Mouse (Mus musculus) liver, embryonic 14.5 days (tissue): ENCODE results near the gene Prkd3. TPM values are rescaled to one million over a fixed set of nuclear protein-coding genes. Genes with fewer than 3 reads are reported as not detected.

ENCODE experiments used
- ATAC-seq: fragments of 200-750 bp; cut with Nextera tagmentation; 2 replicates; pipeline ENCODE4 v1.8.0; 2017; ENCODE audit warnings: moderate number of reproducible peaks, mild to moderate bottlenecking, moderate library complexity; ENCODE audit not compliant: insufficient read depth
- DNase-seq, 3 experiments: peaks; one replicate each; pipeline ENCODE4 v3.0.0-alpha.2; 2012 to 2013; ENCODE audit warnings: low read depth in 3 of 3, low spot score in 3 of 3
- H3K27ac ChIP-seq: fragments of 300-500 bp; sonication (generic); 2 replicates; pipeline ENCODE4 v1.5.1; 2014; ENCODE audit warnings: moderate library complexity, mild to moderate bottlenecking, control low read depth, inconsistent platforms
- H3K27me3 ChIP-seq: fragments of 300-500 bp; sonication (generic); 2 replicates; pipeline ENCODE4 v1.6.1; 2014; ENCODE audit warnings: mild to moderate bottlenecking, low read length, moderate library complexity; ENCODE audit not compliant: control insufficient read depth, insufficient read depth
- H3K36me3 ChIP-seq: fragments of 300-500 bp; sonication (generic); replicated peaks from 2 replicates; pipeline ENCODE4 v1.6.1; 2014; ENCODE audit warnings: low read depth; ENCODE audit not compliant: control insufficient read depth, insufficient read depth
- H3K4me1 ChIP-seq, 2 experiments: fragments of 200-500 bp in 1 of 2; fragments of 300-500 bp in 1 of 2; sonication (generic) in 1 of 2; replicated peaks; 2 replicates each; pipeline ENCODE4 v1.6.1; 2012 to 2014; ENCODE audit warnings: antibody characterized with exemption in 1 of 2, inconsistent platforms in 1 of 2, low read length in 1 of 2; ENCODE audit not compliant: control insufficient read depth in 2 of 2, insufficient read depth in 2 of 2
- H3K4me2 ChIP-seq: fragments of 300-500 bp; sonication (generic); 2 replicates; pipeline ENCODE4 v1.6.1; 2014; ENCODE audit warnings: low read depth, mild to moderate bottlenecking, control low read depth, moderate library complexity
- H3K4me3 ChIP-seq, 2 experiments: fragments of 200-500 bp in 1 of 2; fragments of 300-500 bp in 1 of 2; sonication (generic) in 1 of 2; 2 replicates each; pipeline ENCODE4 v1.5.1; 2012 to 2014; ENCODE audit warnings: low read depth in 2 of 2, low read length in 2 of 2, mild to moderate bottlenecking in 2 of 2, control low read depth in 1 of 2, inconsistent platforms in 1 of 2, moderate library complexity in 1 of 2; ENCODE audit not compliant: insufficient read depth in 1 of 2
- H3K9ac ChIP-seq: fragments of 300-500 bp; sonication (generic); replicated peaks from 2 replicates; pipeline ENCODE4 v1.6.1; 2014; ENCODE audit warnings: mild to moderate bottlenecking, control low read depth, moderate library complexity
- H3K9me3 ChIP-seq: fragments of 300-500 bp; sonication (generic); 2 replicates; pipeline ENCODE4 v1.6.1; 2016; ENCODE audit warnings: low read length, mixed read lengths; ENCODE audit not compliant: control insufficient read depth
- CTCF ChIP-seq: IDR thresholded peaks from 2 replicates; pipeline ENCODE4 v1.5.1; 2016; ENCODE audit warnings: antibody characterized with exemption, low read depth, control low read depth
- EP300 ChIP-seq: IDR thresholded peaks from 2 replicates; pipeline ENCODE4 v1.6.1; 2016; ENCODE audit warnings: antibody characterized with exemption, low read depth
- WGBS: fragments of 180-500 bp; shearing (Covaris S2); extraction: QIAGEN DNeasy Blood & Tissue Kit; methylation state at CpG from one replicate; pipeline ENCODE4 v1.1.7; 2014; ENCODE audit not compliant: insufficient replicate concordance; 5-methylcytosine and 5-hydroxymethylcytosine counted together
- polyA plus RNA-seq, 2 experiments: library from polyadenylated mRNA; depleted of rRNA in 1 of 2; stranded (reverse) in 1 of 2; unstranded in 1 of 2; fragments of >200 nt; fragmentation: Nextera tagmentation in 1 of 2; extraction: Ambion mirVana in 1 of 2; gene quantifications; 2 replicates each; pipeline versions ENCODE4 v1.2.1 to v1.2.3; 2012 to 2014

Gene Prkd3
- polyA plus RNA-seq, 2 experiments: 6.0 TPM

DNA sequence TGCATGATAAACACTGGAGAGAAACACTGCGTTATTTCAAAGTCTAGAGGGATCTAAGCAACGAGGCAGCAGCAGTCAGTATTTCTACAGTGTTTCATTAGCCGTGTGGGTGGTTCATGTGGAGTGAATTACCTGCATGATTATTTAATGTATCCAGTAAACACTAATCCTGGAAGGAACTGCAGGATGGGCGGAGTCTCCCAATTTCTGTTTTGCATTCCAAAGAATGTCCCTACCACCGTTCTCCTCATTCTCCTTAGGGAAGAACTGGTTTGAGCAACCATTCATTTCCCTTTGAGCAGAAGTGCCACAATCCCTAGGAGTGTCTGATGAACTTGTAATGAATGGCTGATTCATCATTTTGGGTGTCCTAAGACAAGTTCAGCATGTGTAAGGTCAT is 39.6 kb upstream of the Prkd3 start:
- no peak overlapping the region for H3K4me3 ChIP-seq
- WGBS: 57% methylated on average over 5 of the region's 5 CpGs
- DNase-seq (no peak), ATAC-seq (no peak)
- H3K4me2 ChIP-seq: no peak overlapping the region
- peaks cover 0 to 4% of the 10 kb centered on the region in 2 experiments; a peak in 2 of 4 replicates for H3K4me1 ChIP-seq
- H3K9ac ChIP-seq: no peak overlapping the region
- H3K27me3 ChIP-seq: no peaks in the 10 kb centered on the region
- H3K36me3 ChIP-seq: no peaks in the 10 kb centered on the region
- no peaks in the 10 kb centered on the region for H3K9me3 ChIP-seq
- TF ChIP-seq EP300: no peak
- no peak for TF ChIP-seq CTCF
- no peak overlapping the region for H3K27ac ChIP-seq

DNA sequence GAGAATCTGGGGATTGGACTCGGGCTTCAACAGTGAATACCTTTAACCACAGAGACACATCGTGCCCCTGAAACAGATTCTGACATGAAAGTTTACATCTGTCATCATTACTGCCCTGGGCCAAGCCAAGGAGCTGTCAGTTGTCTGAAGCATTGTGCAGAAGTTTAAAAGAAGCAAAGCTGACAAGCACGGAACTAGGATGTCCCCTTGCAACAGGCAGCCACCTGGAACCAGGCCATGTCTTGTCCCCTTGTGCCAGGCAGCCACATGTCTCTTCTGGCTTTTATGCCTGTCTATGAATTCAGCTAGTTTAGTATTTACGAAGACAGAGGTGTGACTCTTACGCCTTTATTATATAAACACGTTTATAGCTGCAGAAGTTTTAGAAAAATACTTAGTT is 37.7 kb upstream of the Prkd3 start:
- DNase-seq: no peak
- peaks cover 0 to 4% of the 10 kb centered on the region in 2 experiments; a peak in 2 of 4 replicates for H3K4me1 ChIP-seq
- no peak overlapping the region for H3K27ac ChIP-seq
- WGBS: 53% methylated on average over 6 of the region's 6 CpGs
- TF ChIP-seq EP300: no peak
- TF ChIP-seq CTCF: no peak
- ATAC-seq: no peak
- H3K4me3 ChIP-seq: no peak overlapping the region
- H3K4me2 ChIP-seq: no peak overlapping the region
- H3K9ac ChIP-seq: no peak overlapping the region
- no peaks in the 10 kb centered on the region for H3K36me3 ChIP-seq
- H3K27me3 ChIP-seq: no peaks in the 10 kb centered on the region
- no peaks in the 10 kb centered on the region for H3K9me3 ChIP-seq

DNA sequence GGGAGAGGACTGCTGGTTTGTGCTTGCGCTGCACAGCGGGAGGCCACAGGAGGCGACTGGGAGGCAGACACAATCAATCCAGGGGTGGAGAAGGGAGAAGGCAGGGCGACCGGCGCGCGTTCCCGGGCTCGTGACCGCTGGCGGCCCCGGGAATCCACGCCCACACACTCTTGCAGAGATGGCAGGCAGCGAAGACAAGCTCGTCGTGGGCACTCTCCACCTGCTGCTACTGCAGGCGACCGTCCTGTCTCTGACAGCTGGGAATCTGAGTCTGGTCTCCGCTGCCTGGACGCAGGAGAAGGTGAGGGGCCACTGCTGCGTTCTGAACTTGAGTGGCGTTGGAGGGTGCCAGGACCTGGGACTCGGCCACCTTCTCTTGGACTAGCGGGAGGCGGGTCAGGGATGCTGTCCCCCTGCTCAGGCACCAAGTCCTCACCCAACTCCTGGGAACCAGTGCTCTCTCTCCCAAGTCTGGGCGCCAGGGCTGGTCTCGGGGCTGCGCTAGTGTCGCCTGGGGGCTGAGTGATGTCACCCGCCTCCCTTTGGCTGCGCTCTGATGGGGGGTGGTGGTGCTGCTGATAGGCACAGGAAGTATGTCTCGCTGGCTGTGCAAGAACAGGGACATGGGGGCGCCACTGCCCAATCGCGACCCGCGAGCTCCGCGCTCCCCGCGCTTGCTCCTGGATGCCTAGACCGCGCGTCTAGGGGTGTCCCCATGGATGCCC is 31.6 kb upstream of the Prkd3 start:
- no peak overlapping the region; the same call in 1 of the 2 replicates for H3K9ac ChIP-seq
- H3K4me2 ChIP-seq: peak overlapping the region; percentile 61
- peaks cover 0 to 4% of the 10 kb centered on the region in 2 experiments; a peak in 2 of 4 replicates for H3K4me1 ChIP-seq
- ATAC-seq (peak; percentile 61), DNase-seq (peak in 2 of 3 experiments; percentile 9 to 11)
- under 1% methylated on average over 45 of the region's 45 CpGs for WGBS
- peaks cover 8% of the 10 kb centered on the region for H3K27me3 ChIP-seq
- H3K36me3 ChIP-seq: no peaks in the 10 kb centered on the region
- TF ChIP-seq CTCF (peak; percentile 29; the same call in 1 of the 2 replicates), EP300 (no peak)
- H3K9me3 ChIP-seq: no peaks in the 10 kb centered on the region
- H3K27ac ChIP-seq: no peak overlapping the region
- peak overlapping the region; percentile 45 to 54 for H3K4me3 ChIP-seq

DNA sequence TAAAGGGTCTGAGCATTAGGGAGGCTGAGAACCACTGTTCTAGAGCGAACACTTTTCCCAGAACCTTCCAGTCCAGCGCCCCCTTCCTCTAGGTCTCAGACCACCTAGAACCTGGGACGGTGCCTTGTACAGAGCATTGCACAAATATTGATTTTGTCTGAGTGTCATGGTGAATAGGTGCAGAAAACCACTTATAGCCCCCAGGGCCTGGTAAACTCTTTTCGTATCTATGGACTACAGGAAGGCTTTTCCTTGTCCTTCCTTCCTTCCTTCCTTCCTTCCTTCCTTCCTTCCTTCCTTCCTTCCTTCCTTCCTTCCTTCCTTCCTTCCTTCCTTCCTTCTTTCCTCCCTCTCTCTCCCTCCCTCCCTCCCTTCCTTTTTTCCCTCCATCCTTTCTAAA is 31.0 kb upstream of the Prkd3 start, which contains the start of gene Qpct:
Gene Qpct, plus strand, starts transcription at position 301 of the 400 bp plus-strand sequence.
- TF ChIP-seq CTCF (no peak), EP300 (no peak)
- WGBS: 57% methylated on average over 4 of the region's 4 CpGs
- H3K27me3 ChIP-seq: peaks cover 8% of the 10 kb centered on the region
- ATAC-seq (no peak), DNase-seq (no peak)
- no peak within 1 kb of the TSS for H3K27ac ChIP-seq
- peaks cover 0 to 3% of the 10 kb centered on the region in 2 experiments; a peak in 2 of 4 replicates for H3K4me1 ChIP-seq
- no peak within 1 kb of the TSS; the same call in 1 of the 2 replicates for H3K9ac ChIP-seq
- H3K36me3 ChIP-seq: no peaks in the 10 kb centered on the region
- H3K4me3 ChIP-seq: peak within 1 kb of the TSS; percentile 45 to 54
- no peaks in the 10 kb centered on the region for H3K9me3 ChIP-seq
- H3K4me2 ChIP-seq: peak within 1 kb of the TSS; percentile 61

DNA sequence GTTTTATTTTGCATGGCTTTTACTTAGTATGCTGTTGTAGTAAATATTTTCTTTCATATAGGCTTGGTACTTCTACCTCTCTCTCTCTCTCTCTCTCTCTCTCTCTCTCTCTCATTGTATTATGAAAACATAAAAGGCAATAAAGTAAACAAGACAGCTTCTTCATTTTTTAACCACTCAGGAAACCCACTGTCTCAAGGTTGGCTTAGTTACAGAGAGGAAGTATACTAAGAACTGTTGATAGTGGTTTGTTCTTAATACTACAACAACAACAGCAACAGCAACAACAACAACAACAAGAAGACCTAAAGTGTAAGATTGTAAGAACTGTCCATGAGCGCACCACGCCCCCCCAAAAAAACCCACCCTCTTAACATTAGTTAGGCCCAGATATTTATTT is 23.1 kb upstream of the Prkd3 start:
- Histone ChIP-seq H3K9me3 (no peaks in the 10 kb centered on the region), H3K9ac (no peak overlapping the region), H3K36me3 (no peaks in the 10 kb centered on the region), H3K4me3 (no peak overlapping the region), H3K27ac (no peak overlapping the region), H3K4me1 (no peaks in the 10 kb centered on the region), H3K27me3 (no peaks in the 10 kb centered on the region), H3K4me2 (no peak overlapping the region)
- WGBS: 64% methylated on average over 2 of the region's 2 CpGs
- DNase-seq (no peak), ATAC-seq (no peak)
- TF ChIP-seq EP300: no peak
- no peak for TF ChIP-seq CTCF
